Mouse (Mus musculus): ENCODE measurements around the gene Mfsd8.
"Not testable (repeated sequence)": the region's sequence is repeated elsewhere in the genome, so short reads cannot be mapped to it uniquely, and the experiment has no call there.

The Mfsd8 gene

GRCm38 (mm10) chr3:40846473-40846956 is at the start of gene Mfsd8:
Mfsd8 (minus strand) TSS chr3:40846886.
- DNase-seq (ENCODE audit: low spot score): peak; percentile 90

DNA sequence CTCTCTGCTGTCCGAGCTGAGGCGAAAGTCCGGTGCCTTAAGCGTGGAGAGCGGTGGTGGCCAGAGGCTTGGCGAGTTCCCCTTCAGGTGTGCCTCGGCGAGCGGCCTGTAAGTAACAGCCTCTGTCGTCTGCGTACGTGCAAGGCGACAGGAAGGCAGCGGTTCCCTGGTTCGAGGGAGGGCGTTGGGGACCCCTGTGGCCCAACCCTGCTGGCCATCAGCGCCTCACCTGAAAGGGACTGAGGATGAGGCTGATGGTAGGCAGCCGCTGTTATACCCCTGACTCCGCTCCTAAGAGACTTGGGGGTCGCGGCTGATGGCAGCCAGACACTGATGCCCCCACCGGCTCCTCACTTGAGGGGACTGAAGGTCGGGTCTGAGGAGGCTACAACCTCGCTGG is 47.6 kb upstream of the Mfsd8 start:
- DNase-seq (ENCODE audit: low spot score): not testable (repeated sequence)

DNA sequence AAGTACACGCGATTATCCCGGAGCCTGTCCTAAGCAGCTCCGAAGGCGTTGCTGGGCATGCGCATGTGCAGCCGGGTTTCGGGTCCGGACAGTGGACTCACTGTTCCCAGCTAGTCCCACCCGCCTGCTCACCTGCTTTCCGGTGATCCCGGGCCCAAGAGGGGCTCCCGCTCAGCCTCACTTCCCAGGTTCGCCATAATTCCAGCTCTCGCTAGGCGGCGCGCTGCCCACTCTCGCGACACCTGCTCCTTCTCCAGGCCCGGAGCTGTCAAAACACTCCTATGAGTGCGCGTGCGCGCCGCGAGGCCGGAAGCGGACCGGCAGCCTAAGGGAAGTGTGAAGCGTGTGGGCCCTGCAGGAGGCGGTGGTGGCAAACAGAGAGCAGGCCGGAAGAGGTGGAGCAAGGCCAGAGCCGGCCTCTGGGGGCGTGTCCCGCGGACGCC is 47.2 kb upstream of the Mfsd8 start:
- peak; percentile 95 for DNase-seq (ENCODE audit: low spot score)

DNA sequence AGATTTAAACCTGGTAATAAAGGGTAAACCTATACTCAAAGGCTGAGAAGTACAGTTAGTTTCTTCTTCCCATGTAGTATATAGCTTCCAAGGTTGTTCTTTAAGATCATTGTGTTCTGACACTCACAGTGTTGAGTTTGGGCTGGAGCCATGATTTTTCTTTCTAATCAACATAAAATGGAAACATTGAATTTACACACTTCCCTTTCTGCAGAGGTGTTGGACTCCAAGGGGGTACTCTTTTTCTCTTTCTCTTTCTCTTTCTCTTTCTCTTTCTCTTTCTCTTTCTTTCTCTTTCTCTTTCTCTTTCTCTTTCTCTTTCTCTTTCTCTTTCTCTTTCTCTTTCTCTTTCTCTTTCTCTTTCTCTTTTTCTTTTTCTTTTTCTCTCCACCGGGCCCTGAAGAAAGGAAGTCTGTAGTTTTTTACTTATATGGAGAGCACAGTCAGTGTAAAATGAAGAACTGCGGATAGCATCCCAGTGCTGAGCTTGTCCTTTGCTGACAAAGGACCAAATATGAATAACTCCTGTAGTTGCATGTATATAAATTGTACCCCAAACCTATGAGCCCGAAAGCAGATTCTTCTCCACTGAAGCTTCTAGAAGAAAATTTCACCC is 6.5 kb upstream of the Mfsd8 start:
- DNase-seq (ENCODE audit: low spot score): not testable (repeated sequence)

DNA sequence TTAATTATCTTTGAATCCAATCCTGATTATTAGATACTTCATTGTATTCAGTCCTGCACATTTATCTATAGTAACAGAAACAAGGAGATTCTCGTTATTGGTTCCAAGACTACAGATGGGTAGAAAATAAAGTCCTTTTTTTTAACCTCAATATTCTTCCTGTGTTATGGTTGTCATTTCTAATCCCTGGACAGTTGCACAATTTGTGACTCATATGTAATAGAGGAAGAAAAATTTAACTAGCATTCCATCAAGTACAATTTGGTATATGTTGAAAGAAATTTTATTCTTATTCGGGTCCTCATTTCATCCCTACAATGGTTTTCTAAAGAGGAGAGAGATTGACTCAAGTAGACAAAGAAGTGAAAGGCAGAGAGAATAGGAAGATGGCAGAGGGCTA is 1.2 kb upstream of the Mfsd8 start:
- not testable (repeated sequence) for DNase-seq (ENCODE audit: low spot score)

DNA sequence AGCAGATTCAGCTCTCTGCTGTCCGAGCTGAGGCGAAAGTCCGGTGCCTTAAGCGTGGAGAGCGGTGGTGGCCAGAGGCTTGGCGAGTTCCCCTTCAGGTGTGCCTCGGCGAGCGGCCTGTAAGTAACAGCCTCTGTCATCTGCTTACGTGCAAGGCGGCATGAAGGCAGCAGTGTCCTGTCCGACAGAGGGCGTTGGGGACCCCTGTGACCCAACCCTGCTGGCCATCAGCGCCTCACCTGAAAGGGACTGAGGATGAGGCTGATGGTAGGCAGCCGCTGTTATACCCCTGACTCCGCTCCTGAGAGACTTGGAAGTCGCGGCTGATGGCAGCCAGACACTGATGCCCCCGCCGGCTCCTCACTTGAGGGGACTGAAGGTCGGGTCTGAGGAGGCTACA is 332 bp upstream of the Mfsd8 start:
- not testable (repeated sequence) for DNase-seq (ENCODE audit: low spot score)

GRCm38 (mm10) chr3:40846957-40847017 is 101 bp upstream of the Mfsd8 start, which contains the start of gene Abhd18:
Abhd18 (plus strand) TSS chr3:40846970.
- not testable (repeated sequence) for DNase-seq (ENCODE audit: low spot score)

GRCm38 (mm10) chr3:40845521-40845920 is 1.2 kb downstream of the Mfsd8 start:
- DNase-seq (ENCODE audit: low spot score): not testable (repeated sequence)

GRCm38 (mm10) chr3:40813275-40813674 is 33.4 kb downstream of the Mfsd8 start:
- no peak for DNase-seq (ENCODE audit: low spot score)

- DNase-seq (ENCODE audit: low spot score): no peak
Observed at GRCm38 (mm10) chr3:40809894-40810293, 36.8 kb downstream of the Mfsd8 start.

DNA sequence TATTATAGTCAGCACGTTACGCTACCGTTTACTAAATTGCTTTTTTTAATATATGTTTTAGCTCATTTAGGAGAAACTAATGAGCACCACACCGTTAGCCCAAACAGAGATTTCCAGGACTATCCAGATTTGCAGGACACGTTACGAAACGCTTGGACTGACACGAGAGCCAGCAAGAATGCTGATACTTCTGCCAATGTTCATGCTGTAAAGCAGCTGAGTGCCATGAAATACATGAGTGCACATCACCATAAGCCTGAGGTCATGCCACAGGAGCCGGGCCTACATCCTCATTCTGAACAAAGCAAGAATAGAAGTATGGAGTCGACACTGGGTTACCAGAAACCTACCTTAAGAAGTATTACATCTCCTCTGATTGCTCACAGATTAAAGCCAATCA is 38.0 kb downstream of the Mfsd8 start:
- DNase-seq (ENCODE audit: low spot score): no peak

DNA sequence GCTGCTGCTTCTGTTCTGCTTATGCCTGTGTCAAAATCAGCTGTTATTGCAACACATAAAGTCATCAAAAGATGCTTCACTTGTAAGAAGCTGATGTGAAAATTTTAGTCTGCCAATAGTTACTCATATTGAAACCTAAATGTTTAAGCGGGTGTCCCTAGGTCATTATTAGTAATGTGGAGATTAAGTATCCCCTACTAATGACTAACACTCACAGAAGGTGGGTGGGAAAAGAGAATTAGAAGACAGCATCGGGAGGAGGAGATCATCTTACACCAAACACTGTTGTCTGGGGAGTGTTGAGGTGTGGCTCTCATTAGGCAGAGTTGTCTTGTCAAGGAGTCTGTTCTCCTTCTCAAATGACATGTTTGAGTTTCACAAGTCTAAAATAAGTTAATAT is 39.8 kb downstream of the Mfsd8 start:
- no peak for DNase-seq (ENCODE audit: low spot score)

DNA sequence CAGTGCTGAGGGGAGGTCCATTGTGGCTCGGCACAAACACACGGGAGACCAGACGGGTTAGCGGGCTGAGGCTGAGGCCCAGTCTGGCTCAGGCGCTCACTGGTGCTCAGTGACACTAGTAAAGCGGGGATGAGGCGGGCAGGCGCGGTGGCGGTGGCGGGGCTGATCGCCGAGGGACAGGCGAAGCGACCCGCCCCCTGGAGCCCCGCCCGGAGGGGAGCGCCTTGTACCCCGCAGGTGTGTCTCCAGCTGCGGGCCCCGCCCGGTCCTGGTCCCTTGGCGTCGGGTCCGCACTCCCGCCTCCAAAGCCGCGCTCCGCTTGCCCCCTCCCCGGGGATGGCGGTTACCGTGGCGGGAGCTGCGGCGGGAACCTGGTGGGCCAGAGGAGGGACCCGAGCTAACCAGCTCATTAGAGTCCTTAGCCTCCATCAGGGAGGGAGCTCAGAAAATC is 46.3 kb downstream of the Mfsd8 start:
- DNase-seq (ENCODE audit: low spot score): no peak

DNA sequence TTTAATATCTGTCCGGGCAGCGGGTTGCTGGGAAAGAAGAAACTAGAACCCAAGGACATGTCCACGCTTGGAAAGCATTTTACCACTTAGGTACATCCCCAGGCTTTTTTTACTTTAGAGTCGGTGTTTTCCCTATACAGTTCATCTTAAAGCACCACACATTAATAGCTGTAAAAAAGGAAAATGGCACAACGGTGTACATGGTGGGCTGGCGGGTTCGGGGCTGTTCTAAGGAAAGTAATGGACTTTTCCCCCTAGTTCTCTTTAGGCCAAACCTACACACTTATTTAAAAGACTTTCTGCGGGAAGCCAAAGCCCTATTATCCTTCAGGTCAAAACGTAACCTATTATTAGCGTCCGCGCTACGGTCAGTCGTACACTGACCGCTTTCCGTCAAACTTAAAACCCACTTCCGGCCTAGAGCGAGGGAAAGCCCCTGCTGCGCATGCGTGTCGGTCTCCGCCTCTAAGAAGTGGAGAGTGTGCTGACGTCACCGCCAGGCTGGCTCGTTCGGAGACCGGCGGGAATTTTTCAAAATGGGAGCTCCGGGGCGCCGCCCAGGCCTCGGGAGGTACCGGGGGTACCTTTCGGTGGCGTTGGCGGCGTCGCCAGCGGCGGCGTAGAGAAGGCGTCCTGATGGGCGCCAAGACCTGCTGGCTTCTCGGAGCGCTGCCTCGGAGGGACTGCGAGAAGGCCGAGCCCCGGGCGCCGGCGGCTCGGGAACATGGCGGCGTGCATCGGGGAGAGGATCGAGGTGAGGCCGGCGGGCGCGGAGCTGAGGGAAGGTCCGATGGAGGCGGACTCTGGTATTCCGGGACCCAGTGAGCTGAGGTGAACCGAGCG is 46.9 kb downstream of the Mfsd8 start, which contains the start of gene Plk4:
TSS of gene Plk4 (plus strand) at position 490 of the 843 bp plus-strand sequence.
- peak; percentile 91 for DNase-seq (ENCODE audit: low spot score)

- peak; percentile 8 for DNase-seq (ENCODE audit: low spot score)
Observed at GRCm38 (mm10) chr3:40798500-40798899, 48.2 kb downstream of the Mfsd8 start.

GRCm38 (mm10) chr3:40798054-40798453 is 48.6 kb downstream of the Mfsd8 start:
- no peak for DNase-seq (ENCODE audit: low spot score)

DNA sequence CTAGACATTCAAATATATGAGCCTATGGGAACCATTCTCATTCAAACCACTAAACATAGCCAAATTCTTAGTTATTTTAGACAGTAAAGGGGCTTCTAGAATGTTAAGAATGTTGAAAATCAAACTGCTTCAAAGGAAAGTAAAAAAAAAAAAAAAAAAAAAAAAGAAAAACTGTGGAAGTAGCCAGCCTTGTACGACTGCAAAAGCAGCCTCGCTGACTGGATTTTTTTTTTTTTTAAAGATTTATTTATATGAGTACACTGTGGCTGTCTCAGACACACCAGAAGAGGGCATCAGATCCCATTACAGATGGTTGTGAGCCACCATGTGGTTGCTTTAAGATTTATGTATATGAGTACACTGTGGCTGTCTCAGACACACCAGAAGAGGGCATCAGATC is 52.9 kb downstream of the Mfsd8 start:
- no peak for DNase-seq (ENCODE audit: low spot score)
